Mouse (Mus musculus): ENCODE measurements around the gene Apof.
A peak's percentile ranks its signal among the peaks of the same experiment; 100 is the strongest.

Gene Apof

DNA sequence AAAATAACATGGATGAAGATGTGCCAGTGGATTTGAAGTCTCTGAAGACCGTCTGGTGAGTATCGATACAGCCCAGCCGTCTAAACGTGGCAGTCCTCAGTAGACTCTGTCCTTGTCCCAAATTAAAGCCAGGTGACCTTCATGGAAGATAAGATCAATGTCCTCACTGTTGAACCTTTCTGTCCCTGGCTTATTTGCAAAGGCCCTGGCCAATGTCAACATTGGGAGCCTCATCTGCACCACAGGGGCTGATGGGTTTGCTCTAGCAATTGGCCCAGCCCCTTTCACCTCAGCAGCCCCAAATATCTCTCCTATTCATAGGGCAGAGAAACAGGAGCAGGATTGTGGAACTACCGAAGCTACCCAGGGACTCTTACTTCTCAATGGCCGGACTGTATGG, at the start of gene Apof:
TSS of gene Apof (plus strand) at position 301 of the 400 bp plus-strand sequence.
- no peak for DNase-seq (ENCODE audit: low read depth, low spot score)

DNA sequence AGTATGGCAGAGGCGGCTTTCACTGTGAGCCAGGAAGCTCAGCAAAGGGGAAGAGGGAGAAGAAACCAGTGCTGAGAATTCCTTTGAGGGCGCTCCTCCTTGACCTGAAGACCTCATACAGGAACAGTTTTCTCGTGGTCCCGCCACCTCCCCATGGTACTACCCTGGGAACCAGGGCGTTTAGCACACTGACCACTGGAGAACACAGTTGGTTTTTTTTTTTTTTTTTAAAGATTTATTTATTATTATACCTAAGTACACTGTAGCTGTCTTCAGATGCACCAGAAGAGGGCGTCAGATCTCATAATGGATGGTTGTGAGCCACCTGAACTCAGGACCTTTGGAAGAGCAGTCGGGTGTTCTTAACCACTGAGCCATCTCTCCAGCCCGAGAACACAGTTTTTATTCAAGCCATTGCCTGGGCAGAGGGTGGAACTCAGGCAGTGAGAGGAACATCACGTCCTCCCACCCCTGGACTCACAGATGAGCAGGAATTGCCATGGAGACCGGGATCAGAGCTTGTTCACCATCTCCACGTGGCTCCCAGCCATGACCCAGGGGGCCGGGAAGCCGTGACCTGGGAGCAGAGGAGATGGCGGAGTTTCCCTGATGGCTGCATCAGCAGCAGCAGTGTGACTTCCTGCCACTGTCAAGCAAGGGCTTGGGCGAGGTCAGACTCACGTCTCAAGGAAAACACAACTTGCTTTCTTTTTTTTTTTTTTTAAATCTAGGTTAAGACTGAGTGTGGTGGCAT, 46.8 kb upstream of the Apof start:
- DNase-seq (ENCODE audit: low read depth, low spot score): no peak

DNA sequence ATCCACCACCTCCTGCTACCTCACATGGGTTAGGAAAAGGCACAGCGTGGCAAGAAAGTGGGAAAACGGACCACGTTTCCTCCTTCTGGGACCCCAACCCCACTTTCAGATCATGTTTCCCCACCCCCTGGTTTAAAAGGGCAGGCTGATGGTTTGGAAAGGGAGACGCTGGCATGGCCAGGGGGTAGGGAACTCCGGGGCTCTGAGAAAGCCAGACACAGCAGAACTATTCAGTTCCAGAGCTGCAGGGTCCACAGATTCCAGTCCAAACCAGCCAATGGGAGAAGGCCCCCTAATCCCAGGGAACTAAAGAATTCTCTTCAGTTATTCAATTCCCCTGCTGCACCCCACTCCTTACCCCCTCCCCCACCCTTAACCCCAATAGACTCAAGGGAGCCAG, 43.4 kb upstream of the Apof start:
- no peak for DNase-seq (ENCODE audit: low read depth, low spot score)

DNA sequence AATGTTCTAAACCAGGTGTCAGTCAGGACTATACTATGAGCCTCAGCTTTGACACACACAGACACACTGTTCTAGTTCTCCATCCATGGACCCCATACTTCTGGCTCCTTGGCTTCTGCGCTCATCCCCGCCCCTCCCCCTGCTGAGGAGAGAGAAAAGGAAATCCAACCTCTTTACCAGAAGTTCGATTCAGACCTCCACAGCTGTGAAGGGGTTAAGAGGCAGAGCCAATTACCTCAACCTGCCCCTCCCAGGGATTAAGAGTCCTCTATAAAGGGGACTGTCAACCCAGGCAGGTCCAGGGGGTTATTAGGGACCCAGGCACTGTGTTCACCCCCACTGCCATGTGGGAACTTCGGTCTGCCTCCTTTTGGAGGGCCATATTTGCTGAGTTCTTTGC, 42.9 kb upstream of the Apof start, which contains the start of gene Mip:
TSS of gene Mip (plus strand) at position 301 of the 400 bp plus-strand sequence.
- DNase-seq (ENCODE audit: low read depth, low spot score): no peak

DNA sequence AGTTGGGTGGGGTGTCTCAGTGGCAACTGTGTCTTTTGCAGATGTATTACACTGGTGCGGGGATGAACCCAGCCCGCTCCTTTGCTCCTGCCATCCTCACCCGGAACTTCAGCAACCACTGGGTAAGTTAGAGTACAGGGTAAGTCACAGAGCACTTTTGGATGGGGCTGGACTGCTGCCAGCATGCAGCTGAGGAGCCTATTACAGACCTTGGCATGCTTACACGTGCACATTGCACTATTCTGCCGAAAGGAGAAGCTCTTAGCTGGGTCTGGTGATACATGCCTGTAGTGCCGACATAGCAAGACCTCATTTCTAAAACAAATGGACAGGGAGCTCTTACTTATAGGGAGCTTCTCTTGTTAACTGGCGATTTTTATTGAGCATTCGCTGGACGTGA, 40.9 kb upstream of the Apof start:
- no peak for DNase-seq (ENCODE audit: low read depth, low spot score)

DNA sequence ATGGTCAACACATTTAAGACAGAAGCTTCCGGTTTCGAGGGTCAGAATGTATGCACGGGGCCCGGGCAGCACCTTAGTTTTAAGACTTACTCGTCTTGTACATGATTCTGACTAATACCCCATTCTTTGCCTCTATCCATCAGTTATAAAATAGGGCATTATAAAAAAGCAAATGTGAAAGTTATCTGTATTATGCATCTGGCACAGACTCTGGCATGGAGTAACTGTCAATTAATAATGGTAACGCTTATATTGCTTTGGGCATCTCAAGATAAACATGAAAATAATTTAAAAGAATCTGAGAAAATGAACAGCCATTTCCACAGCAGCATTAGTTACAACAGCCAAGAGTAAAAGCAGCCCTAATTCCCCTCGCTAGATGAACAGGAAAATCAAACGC, 40.5 kb upstream of the Apof start:
- no peak for DNase-seq (ENCODE audit: low read depth, low spot score)

DNA sequence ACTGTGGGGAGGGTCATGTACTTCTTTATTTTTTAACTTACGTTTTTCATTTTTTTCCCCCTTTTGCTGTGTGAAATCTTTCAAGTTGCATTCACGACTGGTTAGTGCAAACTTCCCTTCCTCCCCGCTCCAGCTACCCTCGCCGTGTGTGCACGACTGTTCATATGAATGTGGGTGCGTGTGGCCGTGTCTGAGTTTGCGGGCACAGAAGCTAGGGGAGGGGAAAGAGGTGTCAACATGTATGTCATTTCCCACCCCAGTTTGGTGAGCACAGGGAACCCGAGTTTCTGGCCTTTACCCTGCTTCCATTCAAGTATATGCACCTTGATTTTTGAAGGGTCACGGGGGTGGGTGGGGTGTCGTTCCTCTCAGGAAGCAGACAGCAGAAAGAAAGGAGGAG, 37.9 kb upstream of the Apof start:
- no peak for DNase-seq (ENCODE audit: low read depth, low spot score)

DNA sequence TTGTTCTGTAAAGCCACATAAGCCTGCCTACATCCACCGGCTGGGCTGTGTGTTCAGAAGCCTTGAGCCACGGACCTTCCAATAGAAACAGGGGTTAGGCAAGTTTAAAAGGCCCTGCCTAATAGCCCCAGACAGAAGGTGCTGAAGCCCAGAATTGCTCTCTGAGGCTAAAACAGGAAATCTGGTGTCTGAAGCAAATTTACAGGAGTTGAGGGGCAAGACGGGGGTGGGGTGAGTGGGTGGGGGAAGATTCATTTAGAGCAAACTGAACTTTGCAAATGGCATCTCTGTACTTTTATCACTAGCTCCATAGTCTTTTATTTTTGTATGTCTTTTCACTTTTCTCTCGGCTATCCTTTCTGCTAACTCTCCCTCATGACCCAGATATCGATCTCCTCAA, 37.3 kb upstream of the Apof start:
- no peak for DNase-seq (ENCODE audit: low read depth, low spot score)

DNA sequence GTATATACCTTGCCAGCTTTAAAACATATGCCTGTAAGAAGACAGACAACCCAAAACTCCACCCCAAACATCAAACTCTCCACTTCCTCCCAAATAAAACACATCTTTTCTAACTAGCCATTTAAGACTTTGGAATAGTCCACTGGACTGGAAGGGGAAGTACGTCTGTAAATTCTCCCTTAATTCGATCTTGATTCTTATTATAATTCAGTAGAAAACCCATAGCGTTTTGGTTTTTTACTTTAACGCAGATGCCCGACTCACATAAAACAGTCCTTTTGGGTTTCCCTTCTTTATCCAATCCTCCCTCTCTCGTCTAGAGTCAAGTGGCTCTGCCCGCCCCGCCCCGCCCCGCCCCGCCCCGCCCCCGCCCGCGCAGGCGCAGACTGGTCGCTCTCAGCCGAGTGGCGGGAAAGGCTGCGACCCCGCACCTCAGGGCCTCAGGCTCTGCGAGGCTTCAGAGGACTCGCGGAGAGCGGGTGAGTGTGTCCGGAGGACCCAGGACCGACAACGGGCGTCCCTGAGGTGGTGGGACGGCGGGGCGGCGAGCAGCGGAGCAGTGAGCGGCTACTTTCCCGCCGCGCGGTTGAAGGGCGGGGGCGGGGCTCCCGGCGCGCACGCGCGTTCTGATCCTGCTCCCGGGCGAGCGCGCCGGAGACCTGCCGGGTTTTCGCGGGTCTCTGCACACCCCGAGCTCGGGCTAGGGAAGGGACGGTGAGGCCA, 36.6 kb upstream of the Apof start, which contains the start of gene Timeless:
TSS of gene Timeless (plus strand) at position 369 of the 723 bp plus-strand sequence.
- peak; percentile 66 for DNase-seq (ENCODE audit: low read depth, low spot score)

DNA sequence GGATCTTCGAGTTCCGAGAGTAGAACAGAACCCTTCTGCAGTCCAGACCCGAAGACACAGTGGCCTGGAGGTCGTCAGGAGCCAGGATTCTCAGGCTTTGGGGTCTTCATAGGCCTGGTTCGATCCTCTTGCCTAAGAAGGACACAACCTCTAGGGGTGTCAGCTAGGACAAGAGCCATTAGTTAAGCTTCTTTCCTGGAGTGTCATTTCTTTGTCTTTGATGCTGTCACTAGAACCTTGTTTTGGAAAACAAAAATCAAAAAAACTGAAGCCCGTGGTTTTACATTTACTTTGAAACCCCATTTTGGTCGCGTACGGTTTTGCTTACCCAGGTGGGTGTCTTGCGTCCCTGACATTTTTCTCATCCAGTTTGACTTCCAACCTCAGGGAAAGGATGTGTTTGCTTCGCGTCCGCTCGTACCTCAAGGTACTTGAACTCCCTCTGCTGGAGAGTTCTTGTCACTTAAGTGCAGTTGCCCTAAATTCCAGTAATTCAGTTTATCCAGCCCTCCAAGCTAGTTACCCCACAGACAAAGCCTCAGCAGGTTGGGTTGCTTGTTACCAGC, 36.0 kb upstream of the Apof start:
- peak; percentile 92 for DNase-seq (ENCODE audit: low read depth, low spot score)

DNA sequence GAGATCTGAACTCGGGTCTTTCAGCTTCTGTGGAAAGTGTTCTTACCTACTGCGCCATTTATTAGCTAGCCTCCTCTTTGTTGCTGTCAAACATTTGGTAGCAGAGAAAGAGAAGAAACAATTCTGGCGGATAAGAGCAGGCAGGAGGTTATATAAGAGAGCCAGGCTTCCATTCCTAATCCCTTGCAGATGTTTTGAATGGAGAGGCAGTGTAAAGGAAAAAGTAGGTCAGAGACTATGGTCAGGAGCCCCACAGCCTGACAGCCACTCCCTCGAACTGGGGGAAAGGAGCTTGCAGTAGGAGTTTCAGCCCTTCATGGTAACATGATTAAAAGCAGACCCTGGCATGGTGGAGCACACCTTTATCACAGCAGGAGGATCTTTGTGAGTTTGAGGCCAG, 32.1 kb upstream of the Apof start:
- DNase-seq (ENCODE audit: low read depth, low spot score): no peak

DNA sequence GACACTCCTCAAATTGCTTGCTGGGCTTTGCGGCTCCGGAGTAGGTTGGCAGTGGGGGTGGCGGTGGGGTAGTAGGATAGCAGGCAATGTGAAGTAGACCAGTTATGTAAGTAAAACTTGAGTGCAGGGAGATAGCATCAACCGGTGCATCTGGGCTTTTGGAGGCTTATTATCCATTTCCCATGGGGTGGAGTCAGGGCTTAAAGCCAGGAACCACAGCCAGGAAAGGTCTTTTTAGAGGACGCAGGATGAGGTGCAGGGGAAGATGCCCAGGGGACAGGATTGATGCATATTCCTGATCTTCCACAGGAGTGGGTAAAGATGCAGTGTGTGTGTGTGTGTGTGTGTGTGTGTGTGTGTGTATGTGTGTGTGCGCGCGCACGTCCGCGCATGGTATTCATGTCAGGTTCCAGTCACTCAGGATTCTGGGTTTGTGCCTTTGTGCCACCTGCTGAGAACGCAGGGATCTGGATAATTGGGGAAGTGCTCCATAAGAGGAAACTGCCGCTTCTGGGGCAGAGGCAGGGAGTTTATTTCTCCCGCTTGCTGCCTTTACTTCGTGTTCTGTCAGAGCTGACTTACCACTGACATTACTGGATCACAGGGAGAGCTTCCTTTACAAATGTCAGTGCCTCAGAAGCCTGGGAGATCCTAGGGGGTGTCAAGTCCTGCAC, 30.5 kb upstream of the Apof start:
- no peak for DNase-seq (ENCODE audit: low read depth, low spot score)

DNA sequence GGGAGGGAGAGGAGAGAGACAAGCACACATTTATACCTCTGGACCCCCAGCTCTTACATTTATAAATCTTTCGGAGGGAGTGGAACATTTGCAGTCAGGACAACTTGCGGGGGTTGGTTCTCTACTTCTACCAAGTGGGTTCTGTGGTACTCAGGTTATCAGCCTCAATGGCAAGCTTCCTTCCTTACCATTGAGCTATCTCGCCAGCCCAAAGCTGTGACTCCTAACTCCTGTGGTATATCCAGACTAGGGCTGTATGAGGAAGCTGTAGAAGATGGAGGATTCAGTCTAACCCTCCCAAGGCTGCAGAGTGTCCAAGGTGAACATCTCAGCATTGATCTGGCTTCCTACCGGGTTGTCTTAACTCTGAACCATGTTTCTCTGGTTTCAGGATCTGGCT, 29.3 kb upstream of the Apof start:
- DNase-seq (ENCODE audit: low read depth, low spot score): no peak

DNA sequence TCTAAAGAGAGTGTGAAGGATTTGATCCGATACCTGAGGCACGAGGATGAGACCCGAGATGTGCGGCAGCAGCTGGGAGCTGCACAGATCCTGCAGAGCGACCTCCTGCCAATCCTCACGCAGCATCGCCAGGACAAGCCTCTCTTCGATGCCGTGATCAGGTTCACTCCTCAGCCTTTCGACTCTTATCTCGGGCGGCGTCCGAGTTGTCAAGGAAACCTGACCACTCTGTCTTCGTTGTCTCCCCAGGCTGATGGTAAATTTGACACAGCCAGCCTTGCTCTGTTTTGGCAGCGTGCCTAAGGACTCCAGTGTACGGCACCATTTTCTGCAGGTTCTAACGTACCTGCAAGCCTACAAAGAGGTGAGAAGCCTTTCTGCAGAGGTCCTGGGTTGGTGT, 28.3 kb upstream of the Apof start:
- DNase-seq (ENCODE audit: low read depth, low spot score): no peak

DNA sequence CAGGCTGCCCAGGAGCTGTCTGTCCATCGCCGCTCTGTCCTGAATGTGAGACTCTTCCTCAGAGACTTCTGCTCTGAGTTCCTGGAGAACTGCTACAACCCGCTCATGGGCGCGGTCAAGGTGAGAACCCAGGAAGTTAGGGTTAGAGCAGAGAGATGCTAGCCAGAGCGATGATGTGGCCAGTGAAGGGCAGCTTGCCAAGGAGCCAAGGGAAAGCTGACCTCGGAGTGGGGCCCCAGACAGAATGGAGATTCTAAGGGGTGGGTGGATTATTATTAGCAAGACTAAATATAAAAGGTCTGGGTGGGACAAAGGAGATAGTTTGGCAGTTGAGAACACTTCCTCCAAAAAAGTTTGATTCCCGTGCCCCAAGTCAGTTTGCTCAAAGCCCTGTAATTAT, 25.2 kb upstream of the Apof start:
- no peak for DNase-seq (ENCODE audit: low read depth, low spot score)

DNA sequence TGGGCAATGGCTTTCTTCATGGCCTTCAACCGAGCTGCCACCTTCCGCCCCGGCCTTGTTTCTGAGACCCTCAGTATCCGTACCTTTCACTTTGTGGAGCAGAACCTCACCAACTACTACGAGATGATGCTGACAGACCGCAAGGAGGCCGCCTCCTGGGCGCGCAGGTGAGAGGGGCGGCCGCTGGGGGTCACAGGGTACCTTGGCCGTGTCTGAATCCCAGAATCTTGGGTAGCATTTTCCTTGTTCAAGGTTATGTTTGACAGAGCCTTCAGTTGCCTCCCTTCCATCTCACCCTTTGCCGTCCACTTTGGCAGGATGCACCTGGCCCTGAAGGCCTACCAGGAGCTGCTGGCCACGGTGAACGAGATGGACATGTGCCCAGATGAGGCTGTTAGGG, 24.4 kb upstream of the Apof start:
- no peak for DNase-seq (ENCODE audit: low read depth, low spot score)

DNA sequence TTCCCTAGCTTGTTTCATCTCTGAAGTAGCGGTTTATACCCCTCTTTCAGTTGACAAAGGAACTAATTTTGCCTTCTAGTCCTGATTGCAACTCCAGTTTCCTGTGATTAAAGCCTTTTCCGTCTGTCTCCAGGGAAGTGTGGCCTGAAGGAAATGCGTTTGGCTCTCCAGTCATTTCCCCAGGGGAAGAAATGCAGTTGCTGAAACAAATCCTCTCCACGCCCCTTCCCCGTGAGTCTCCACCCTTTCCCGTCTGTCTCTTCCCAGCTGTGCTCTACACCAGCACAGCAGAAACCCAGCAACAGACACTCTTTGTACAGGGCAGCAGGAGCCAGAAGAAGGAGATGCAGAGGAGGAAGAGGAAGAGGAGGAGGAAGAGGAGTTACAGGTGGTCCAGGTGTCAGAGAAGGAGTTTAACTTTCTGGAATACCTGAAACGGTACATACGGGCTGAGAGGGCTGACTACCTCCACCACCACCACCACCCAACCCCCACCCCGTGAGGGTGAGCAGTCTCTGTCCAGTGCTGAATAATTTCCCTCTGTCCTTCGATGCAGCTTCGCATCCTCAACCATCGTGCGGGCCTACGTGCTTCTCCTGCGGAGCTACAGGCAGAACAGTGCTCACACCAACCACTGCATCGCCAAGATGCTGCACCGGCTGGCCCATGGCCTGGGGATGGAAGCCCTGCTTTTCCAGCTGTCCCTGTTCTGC, 21.3 kb upstream of the Apof start:
- peak; percentile 85 for DNase-seq (ENCODE audit: low read depth, low spot score)

DNA sequence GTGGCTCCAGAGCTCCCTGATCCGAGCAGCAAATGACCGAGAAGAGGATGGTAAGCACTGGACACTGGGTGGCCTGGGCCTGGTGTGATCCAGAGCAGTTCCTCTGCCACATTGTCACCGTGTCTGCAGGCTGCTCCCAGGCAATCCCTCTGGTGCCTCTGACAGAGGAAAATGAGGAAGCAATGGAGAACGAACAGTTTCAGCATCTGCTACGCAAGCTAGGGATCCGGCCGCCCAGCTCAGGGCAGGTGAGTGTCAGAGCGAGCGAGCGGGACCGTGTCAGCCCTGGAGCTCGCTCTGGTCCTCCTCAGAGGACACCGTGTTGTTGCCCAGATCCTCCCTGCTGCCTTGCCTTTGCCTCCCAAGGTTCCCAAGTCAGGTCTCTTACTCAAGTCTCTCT, 17.9 kb upstream of the Apof start:
- DNase-seq (ENCODE audit: low read depth, low spot score): no peak

DNA sequence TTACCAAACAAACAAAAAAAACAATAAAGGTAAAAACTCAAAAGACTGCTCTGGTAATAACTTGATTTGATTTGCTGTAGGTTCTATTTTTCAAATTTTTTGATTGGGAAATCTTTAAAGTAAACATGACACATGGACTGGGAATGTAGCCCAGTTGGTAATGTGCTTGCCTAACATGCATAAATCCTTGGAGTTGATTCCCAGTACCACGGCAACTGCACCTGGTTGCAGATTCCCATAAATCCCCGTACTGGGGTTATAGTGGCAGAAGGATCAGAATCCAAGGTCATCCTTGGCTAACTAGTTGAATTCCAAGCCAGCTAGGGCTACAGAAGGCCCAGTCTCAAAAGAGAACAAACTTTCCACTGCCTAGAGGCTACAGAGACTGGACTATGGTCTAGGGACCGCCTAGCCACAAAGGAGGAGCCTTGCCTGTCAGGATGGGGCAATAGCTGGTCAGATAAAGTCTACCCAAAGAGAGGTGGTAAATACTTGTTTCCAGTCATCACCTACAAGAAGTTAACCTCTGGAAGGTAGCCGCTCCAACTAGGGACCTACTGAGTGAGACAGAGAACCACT, 14.7 kb upstream of the Apof start, which contains the start of gene Apon:
TSS of gene Apon (plus strand) at position 420 of the 579 bp plus-strand sequence.
- no peak for DNase-seq (ENCODE audit: low read depth, low spot score)

DNA sequence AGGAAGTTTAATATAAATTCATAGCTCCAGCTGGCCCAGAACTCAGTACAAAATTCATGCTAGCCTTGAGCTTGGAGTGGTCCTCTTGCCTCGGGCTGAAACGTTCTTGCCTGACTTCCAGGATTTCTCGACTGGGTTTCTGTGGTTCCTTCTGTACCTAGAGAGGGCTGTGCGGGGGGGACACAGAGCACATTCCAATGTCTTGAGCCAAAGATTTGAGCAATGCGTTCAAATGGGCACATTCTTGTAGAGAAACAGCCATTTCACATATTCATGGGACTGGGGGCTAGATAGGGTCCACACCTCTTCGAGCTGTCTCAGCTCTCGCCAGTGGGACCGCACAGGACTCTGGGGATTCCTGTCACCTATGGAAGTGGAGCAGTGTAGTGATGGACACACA, 12.5 kb upstream of the Apof start:
- no peak for DNase-seq (ENCODE audit: low read depth, low spot score)

DNA sequence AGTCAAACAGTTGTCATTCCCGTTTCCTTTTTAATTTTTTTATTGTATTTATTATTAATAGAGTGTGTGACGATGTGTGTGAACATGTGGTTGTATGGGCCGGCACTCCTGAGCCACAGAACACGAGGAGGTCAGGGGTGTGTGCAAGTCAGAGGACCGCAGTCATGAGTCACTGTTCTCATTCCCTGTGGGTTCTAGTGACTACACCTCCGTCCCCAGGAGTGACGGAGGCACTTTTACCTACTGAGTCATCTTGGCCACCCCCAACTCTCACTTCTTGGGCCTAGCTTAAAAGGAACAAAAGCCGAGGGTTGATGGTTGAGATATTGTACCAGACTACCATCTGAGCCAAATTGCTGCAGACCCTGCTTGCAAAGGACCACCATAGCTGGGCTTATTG, 12.1 kb upstream of the Apof start:
- DNase-seq (ENCODE audit: low read depth, low spot score): no peak
